Mouse (Mus musculus): ENCODE data around the gene Arap1. TPM values are rescaled to one million over a fixed set of nuclear protein-coding genes. Genes with fewer than 3 reads are reported as not detected.

Arap1 gene
- total and polyA plus RNA-seq, 3 experiments = 21.2 to 46.1 (median 38.5) TPM

DNA sequence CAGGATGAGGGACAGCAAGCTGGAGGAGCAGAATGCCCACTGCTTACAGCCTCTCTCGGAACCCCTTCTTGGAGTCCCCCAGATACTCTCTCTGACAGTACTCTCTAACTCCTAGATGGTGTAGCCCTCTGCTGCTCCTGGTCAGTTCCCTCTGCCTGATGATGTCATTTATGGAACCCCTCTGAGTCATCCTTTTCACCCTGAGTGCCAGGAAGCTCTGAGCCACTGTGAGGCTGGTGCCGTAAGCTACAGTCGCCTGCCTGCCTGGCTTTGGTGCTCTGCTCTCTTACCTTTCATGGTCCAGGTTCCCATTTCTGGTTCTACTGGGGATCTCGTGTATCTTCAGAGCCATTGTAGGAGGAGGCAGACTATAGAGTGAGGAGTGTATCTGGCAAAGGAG is 49.3 kb downstream of the Arap1 start:
- Histone ChIP-seq H3K9ac (ENCODE audit: insufficient read depth, low read depth) (no peak overlapping the region), H3K9me3 (replicated peaks; ENCODE audit: low read length) (no peaks in the 10 kb centered on the region), H3K27me3 (replicated peaks) (no peaks in the 10 kb centered on the region), H3K4me1 (ENCODE audit: control insufficient read depth in 1 of 2, insufficient read depth in 2 of 2) (no peaks in the 10 kb centered on the region), H3K4me3 (replicated peaks in 1 of 3; ENCODE audit: low read depth in 2 of 3, low read length in 2 of 3, poor library complexity in 1 of 3) (no peak overlapping the region), H3K27ac (ENCODE audit: insufficient read depth, low read depth) (no peak overlapping the region), H3K36me3 (replicated peaks in 1 of 2; ENCODE audit: control insufficient read depth in 1 of 2, insufficient read depth in 1 of 2, low read length in 1 of 2) (peaks cover 93 to 99% of the 10 kb centered on the region in 2 experiments), H3K4me2 (ENCODE audit: insufficient read depth, low read depth, poor library complexity, severe bottlenecking) (no peak overlapping the region), H3K79me2 (replicated peaks; ENCODE audit: control insufficient read depth, extremely low read depth, insufficient read depth, poor library complexity, severe bottlenecking) (no peaks in the 10 kb centered on the region)
- in situ Hi-C loops (cut with MboI; ENCODE audit: low pct_ligation_motif_present, low pct_unique_long_range_greater_than_20kb, low sequenced_read_pairs) = no loop called here
- TF ChIP-seq IRF4 (IDR thresholded peaks at IDR 0.05; ENCODE audit: low read depth, low read length) = no peak
- no peak for TF ChIP-seq NRF1 (IDR thresholded peaks at IDR 0.05; ENCODE audit: low read depth, low read length)
- TF ChIP-seq ETS1 (conservative IDR thresholded peaks at IDR 0.05; ENCODE audit: low read depth, low read length) = no peak
- TF ChIP-seq UBTF (IDR thresholded peaks at IDR 0.05; ENCODE audit: low read depth, low read length) = no peak
- no peak for TF ChIP-seq CTCF (conservative IDR thresholded peaks at IDR 0.05 in 1 of 2, IDR thresholded peaks at IDR 0.05 in 1 of 2; ENCODE audit: low read depth in 2 of 2, low read length in 2 of 2)
- no peak for TF ChIP-seq ZNF384 (IDR thresholded peaks at IDR 0.05; ENCODE audit: low read depth, low read length)
- no peak for TF ChIP-seq RAD21 (IDR thresholded peaks at IDR 0.05; ENCODE audit: low read depth, low read length)
- no peak for TF ChIP-seq ZMIZ1 (IDR thresholded peaks at IDR 0.05; ENCODE audit: low read depth, low read length)
- no peak for TF ChIP-seq MAX (IDR thresholded peaks at IDR 0.05; ENCODE audit: low read length)
- no peak for TF ChIP-seq JUND (conservative IDR thresholded peaks at IDR 0.05; ENCODE audit: low read depth, low read length)
- TF ChIP-seq HCFC1 (IDR thresholded peaks at IDR 0.05; ENCODE audit: low read depth, low read length) = no peak
- TF ChIP-seq NELFE (IDR thresholded peaks at IDR 0.05; ENCODE audit: low read depth, low read length) = no peak
- TF ChIP-seq KAT2A (IDR thresholded peaks at IDR 0.05; ENCODE audit: insufficient replicate concordance, low read length) = no peak
- TF ChIP-seq JUN (IDR thresholded peaks at IDR 0.05; ENCODE audit: insufficient read depth, low read depth, low read length) = no peak
- TF ChIP-seq MAZ (IDR thresholded peaks at IDR 0.05; ENCODE audit: low read depth, low read length) = no peak
- no peak for TF ChIP-seq RCOR1 (conservative IDR thresholded peaks at IDR 0.05; ENCODE audit: low read depth, low read length)
- TF ChIP-seq MXI1 (IDR thresholded peaks at IDR 0.05; ENCODE audit: low read depth, low read length) = no peak
- no peak for TF ChIP-seq USF1 (IDR thresholded peaks at IDR 0.05; ENCODE audit: low read depth, low read length)
- no peak for TF ChIP-seq MYC (IDR thresholded peaks at IDR 0.05; ENCODE audit: low read depth, low read length)
- no peak for TF ChIP-seq CHD2 (IDR thresholded peaks at IDR 0.05; ENCODE audit: low read length)
- no peak for DNase-seq (ENCODE audit: extremely low read depth)
- dilution Hi-C loops (cut with MboI; ENCODE audit: extremely low pct_ligation_motif_present, extremely low pct_unique_long_range_greater_than_20kb, low sequenced_read_pairs) = no loop called here

GRCm38 (mm10) chr7:101401510-101401909 is 53.6 kb downstream of the Arap1 start:
- no peaks in the 10 kb centered on the region for H3K4me1 ChIP-seq (ENCODE audit: control insufficient read depth in 1 of 2, insufficient read depth in 2 of 2)

More at GRCm38 (mm10) chr7:101401510-101401909, 53.6 kb downstream of the Arap1 start:
- Histone ChIP-seq H3K36me3 (replicated peaks in 1 of 2; ENCODE audit: control insufficient read depth in 1 of 2, insufficient read depth in 1 of 2, low read length in 1 of 2) (peaks cover 91 to 99% of the 10 kb centered on the region in 2 experiments), H3K9me3 (replicated peaks; ENCODE audit: low read length) (no peaks in the 10 kb centered on the region), H3K27me3 (replicated peaks) (no peaks in the 10 kb centered on the region), H3K79me2 (replicated peaks; ENCODE audit: control insufficient read depth, extremely low read depth, insufficient read depth, poor library complexity, severe bottlenecking) (no peaks in the 10 kb centered on the region), H3K4me3 (replicated peaks in 1 of 3; ENCODE audit: low read depth in 2 of 3, low read length in 2 of 3, poor library complexity in 1 of 3) (no peak overlapping the region), H3K4me2 (ENCODE audit: insufficient read depth, low read depth, poor library complexity, severe bottlenecking) (no peak overlapping the region), H3K9ac (ENCODE audit: insufficient read depth, low read depth) (no peak overlapping the region), H3K27ac (ENCODE audit: insufficient read depth, low read depth) (no peak overlapping the region)
- dilution Hi-C loops (cut with MboI; ENCODE audit: extremely low pct_ligation_motif_present, extremely low pct_unique_long_range_greater_than_20kb, low sequenced_read_pairs) (no loop called here), in situ Hi-C loops (cut with MboI; ENCODE audit: low pct_ligation_motif_present, low pct_unique_long_range_greater_than_20kb, low sequenced_read_pairs) (loop anchor here (25.0 kb wide), 1 partner anchor 111 kb away; no protein-coding TSS in a partner anchor)
- no peak for DNase-seq (ENCODE audit: extremely low read depth)
- TF ChIP-seq JUND (conservative IDR thresholded peaks at IDR 0.05; ENCODE audit: low read depth, low read length) (no peak), MYC (IDR thresholded peaks at IDR 0.05; ENCODE audit: low read depth, low read length) (no peak), SMC3 (IDR thresholded peaks at IDR 0.05; ENCODE audit: low read depth, low read length) (no peak), ETS1 (conservative IDR thresholded peaks at IDR 0.05; ENCODE audit: low read depth, low read length) (no peak), UBTF (IDR thresholded peaks at IDR 0.05; ENCODE audit: low read depth, low read length) (no peak), ZMIZ1 (IDR thresholded peaks at IDR 0.05; ENCODE audit: low read depth, low read length) (no peak), E2F4 (IDR thresholded peaks at IDR 0.05; ENCODE audit: insufficient replicate concordance, low read depth, low read length) (no peak), MAFK (IDR thresholded peaks at IDR 0.05; ENCODE audit: insufficient replicate concordance, low read length) (no peak), HCFC1 (IDR thresholded peaks at IDR 0.05; ENCODE audit: low read depth, low read length) (no peak), USF1 (IDR thresholded peaks at IDR 0.05; ENCODE audit: low read depth, low read length) (no peak)

All from CH12.LX (cell line).